Mouse (Mus musculus): ENCODE results near the gene Pcp2.

- no peak for TF ChIP-seq CTCF (IDR thresholded peaks at IDR 0.05; ENCODE audit: extremely low read depth, insufficient read depth, low read length)
- no peak for TF ChIP-seq POLR2A (IDR thresholded peaks at IDR 0.05; ENCODE audit: extremely low read depth, insufficient read depth, low read length)
Measured at GRCm38 (mm10) chr8:3609816-3610150, 15.6 kb downstream of the Pcp2 start.
